Mouse (Mus musculus) forebrain, embryonic 10.5 days (tissue): ENCODE measurements around the gene Gm4181. TPM values are rescaled to one million over a fixed set of nuclear protein-coding genes. Genes with fewer than 3 reads are reported as not detected.
"Not testable (repeated sequence)": the region's sequence is repeated elsewhere in the genome, so short reads cannot be mapped to it uniquely, and the experiment has no call there.

Experiments used
- DNase-seq: peaks from one replicate; pipeline ENCODE4 v3.0.0-alpha.2; 2017; ENCODE audit warnings: low spot score; ENCODE audit errors: extremely low spot score
- H3K27ac ChIP-seq: fragments of 300-500 bp; sonication (generic); 2 replicates; pipeline ENCODE4 v1.5.1; 2016; ENCODE audit warnings: mild to moderate bottlenecking
- H3K27me3 ChIP-seq: fragments of 300-500 bp; sonication (generic); 2 replicates; pipeline ENCODE4 v1.6.1; 2016; ENCODE audit warnings: mild to moderate bottlenecking; ENCODE audit not compliant: poor library complexity, severe bottlenecking
- H3K36me3 ChIP-seq: fragments of 300-500 bp; sonication (generic); replicated peaks from 2 replicates; pipeline ENCODE4 v1.6.1; 2016; ENCODE audit warnings: mild to moderate bottlenecking, moderate library complexity
- H3K4me1 ChIP-seq: fragments of 300-500 bp; sonication (generic); 2 replicates; pipeline ENCODE4 v1.6.1; 2016
- H3K4me3 ChIP-seq: fragments of 300-500 bp; sonication (generic); 2 replicates; pipeline ENCODE4 v1.5.1; 2016; ENCODE audit warnings: mild to moderate bottlenecking, moderate library complexity
- H3K9me3 ChIP-seq: fragments of 300-500 bp; sonication (generic); 2 replicates; pipeline ENCODE4 v1.6.1; 2016; ENCODE audit warnings: mild to moderate bottlenecking, moderate library complexity
- WGBS: fragments of 180-500 bp; shearing (Covaris S2); methylation state at CpG from one replicate; pipeline ENCODE4 v1.1.7; 2016; 5-methylcytosine and 5-hydroxymethylcytosine counted together
- polyA plus RNA-seq: library from polyadenylated mRNA; unstranded; fragments of >200 nt; fragmentation: Nextera tagmentation; extraction: Ambion mirVana; gene quantifications from 2 replicates; pipeline ENCODE4 v1.2.1, GENCODE M21; 2016

Gene Gm4181
- not detected in 2 replicates for polyA plus RNA-seq

DNA sequence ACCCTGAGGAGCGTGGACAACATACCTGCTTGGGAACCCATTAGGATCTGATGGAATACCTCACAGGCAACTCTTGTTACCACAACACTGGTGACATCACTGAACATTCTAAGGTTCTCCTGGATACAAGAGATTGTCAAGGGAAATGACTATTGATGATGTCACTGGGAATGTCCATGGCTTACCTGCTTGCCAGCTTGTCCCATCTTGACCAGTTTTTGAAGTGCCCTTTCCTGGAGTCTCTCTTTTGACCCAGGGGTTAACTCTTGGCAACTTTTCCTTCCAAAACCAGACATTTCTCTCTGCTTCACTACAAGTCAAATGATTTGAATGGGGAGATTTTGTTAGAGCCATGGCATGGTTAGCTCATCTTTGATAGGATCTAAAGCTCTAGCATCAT, at the start of gene Gm4181:
Gm4181 (minus strand) TSS at position 101 of the 400 bp plus-strand sequence.
- H3K4me3 ChIP-seq, H3K4me1 ChIP-seq, DNase-seq, H3K27ac ChIP-seq, H3K36me3 ChIP-seq, H3K9me3 ChIP-seq, H3K27me3 ChIP-seq: not testable (repeated sequence)
- 88% methylated on average over 1 of the region's 1 CpGs for WGBS

DNA sequence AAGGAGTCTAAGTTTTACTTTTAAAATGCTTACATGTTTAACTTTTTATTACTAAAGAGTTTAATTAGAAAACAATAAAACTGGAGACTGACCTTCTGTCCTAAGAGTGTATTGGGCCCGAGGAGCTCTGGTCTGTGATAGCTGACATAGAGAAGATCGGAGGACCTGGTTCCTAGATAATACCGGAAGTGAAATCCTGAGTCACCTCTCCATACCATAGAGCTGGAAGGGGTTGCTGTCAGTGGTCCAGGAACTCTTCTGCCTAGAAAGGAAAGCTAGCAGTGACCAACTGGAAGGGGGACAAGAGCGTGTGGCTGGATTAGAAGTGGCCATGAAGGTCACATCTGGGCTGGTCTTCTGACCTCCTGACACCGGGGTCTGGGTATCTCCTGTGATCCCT, 41.8 kb upstream of the Gm4181 start:
- no peak for DNase-seq
- H3K9me3 ChIP-seq, result no peaks in the 10 kb centered on the region
- H3K4me1 ChIP-seq, result no peaks in the 10 kb centered on the region
- H3K4me3 ChIP-seq, result no peak overlapping the region
- no peaks in the 10 kb centered on the region for H3K27me3 ChIP-seq
- no peaks in the 10 kb centered on the region for H3K36me3 ChIP-seq
- no peak overlapping the region for H3K27ac ChIP-seq
- WGBS, result 89% methylated on average over 5 of the region's 5 CpGs

DNA sequence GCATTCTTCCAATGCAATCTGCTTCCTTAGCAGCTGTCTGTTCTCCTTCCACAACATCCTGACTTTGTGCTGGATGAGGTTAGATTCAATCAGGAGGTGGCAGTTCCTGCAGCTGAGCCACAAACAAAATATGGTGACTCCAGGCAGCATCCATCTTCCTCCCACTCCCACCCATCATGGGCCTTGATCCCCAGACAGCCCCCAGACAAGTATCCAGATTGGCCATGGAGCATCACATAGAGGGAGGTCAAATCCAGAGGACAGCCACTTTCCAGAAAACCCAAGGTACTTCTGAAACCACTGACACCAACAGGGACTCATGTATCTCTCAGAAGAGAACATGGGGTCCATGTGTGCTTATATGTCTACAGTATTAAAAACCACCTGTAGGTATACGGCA, 3.0 kb downstream of the Gm4181 start:
- H3K27ac ChIP-seq, H3K9me3 ChIP-seq, H3K4me1 ChIP-seq, H3K4me3 ChIP-seq, H3K27me3 ChIP-seq, DNase-seq, H3K36me3 ChIP-seq: not testable (repeated sequence)
- 87% methylated on average over 1 of the region's 1 CpGs for WGBS

DNA sequence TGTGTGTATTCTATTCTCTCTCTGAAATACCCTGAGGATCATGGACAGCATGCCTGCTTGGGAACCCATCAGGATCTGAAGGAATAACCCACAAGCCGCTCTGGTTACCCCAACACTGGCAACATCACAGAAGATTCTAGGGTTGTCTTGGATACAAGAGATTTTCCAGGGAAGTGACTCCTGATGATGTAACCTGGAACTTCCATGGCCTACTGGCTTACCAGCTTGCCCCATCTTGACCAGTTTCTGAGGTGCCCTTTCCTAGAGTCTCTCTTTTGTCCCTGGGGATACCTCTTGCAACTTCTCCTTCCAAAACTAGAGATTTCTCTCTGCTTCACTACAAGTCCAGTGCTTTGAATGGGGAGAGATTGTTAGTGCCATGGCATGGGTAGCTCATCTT, 24.3 kb downstream of the Gm4181 start, which contains the start of gene Gm17078:
Gm17078 (minus strand) TSS at position 101 of the 400 bp plus-strand sequence.
- Histone ChIP-seq H3K27ac (no peak within 1 kb of the TSS), H3K9me3 (no peaks in the 10 kb centered on the region), H3K4me3 (no peak within 1 kb of the TSS), H3K36me3 (no peaks in the 10 kb centered on the region), H3K27me3 (no peaks in the 10 kb centered on the region), H3K4me1 (no peaks in the 10 kb centered on the region)
- DNase-seq, result no peak
- WGBS, result 95% methylated on average over 1 of the region's 1 CpGs

DNA sequence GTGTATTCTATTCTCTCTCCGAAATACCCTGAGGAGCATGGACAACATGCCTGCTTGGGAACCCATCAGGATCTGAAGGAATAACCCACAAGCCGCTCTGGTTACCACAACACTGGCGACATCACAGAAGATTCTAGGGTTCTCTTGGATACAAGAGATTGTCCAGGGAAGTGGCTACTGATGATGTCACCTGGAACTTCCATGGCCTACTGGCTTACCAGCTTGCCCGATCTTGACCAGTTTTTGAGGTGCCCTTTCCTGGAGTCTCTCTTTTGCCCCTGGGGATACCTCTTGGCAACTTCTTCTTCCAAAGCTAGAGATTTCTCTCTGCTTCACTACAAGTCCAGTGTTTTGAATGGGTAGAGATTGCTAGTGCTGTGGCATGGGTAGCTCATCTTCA, 43.4 kb downstream of the Gm4181 start, which contains the start of gene Gm17174:
Gm17174 (minus strand) TSS at position 101 of the 400 bp plus-strand sequence.
- WGBS, result 93% methylated on average over 4 of the region's 4 CpGs
- not testable (repeated sequence) for H3K27me3 ChIP-seq, H3K9me3 ChIP-seq, H3K4me3 ChIP-seq, H3K36me3 ChIP-seq, H3K4me1 ChIP-seq, DNase-seq, H3K27ac ChIP-seq

Other genes with a start within 250 kb of the Gm4181 start
- gene Vmn2r88, start 224.8 kb downstream of the Gm4181 start, polyA plus RNA-seq, result not detected in 2 replicates
- gene Vmn2r89, start 183.8 kb downstream of the Gm4181 start, polyA plus RNA-seq, result not detected in 2 replicates
- gene Gm5622, start 82.9 kb downstream of the Gm4181 start, polyA plus RNA-seq, result not detected in 2 replicates
- not detected in 2 replicates for gene Gm17175, start 61.6 kb downstream of the Gm4181 start, polyA plus RNA-seq
- not detected in 2 replicates for gene Gm17174, start 43.5 kb downstream of the Gm4181 start, polyA plus RNA-seq
- gene Gm17078, start 24.4 kb downstream of the Gm4181 start, polyA plus RNA-seq, result not detected in 2 replicates
- gene Gm17079, start 59.8 kb upstream of the Gm4181 start, polyA plus RNA-seq, result not detected in 2 replicates
- not detected in 2 replicates for gene Gm5800, start 81.5 kb upstream of the Gm4181 start, polyA plus RNA-seq
- not detected in 2 replicates for gene Ang4, start 137.9 kb upstream of the Gm4181 start, polyA plus RNA-seq
- gene AY358078, start 164.4 kb upstream of the Gm4181 start, polyA plus RNA-seq, result not detected in 2 replicates
- gene Ear6, start 218.0 kb upstream of the Gm4181 start, polyA plus RNA-seq, result not detected in 2 replicates
- gene Mettl17, start 249.2 kb upstream of the Gm4181 start, polyA plus RNA-seq, result 43.3 and 59.9 TPM in 2 replicates